Mouse (Mus musculus) stomach, embryonic 15.5 days (tissue): ENCODE results near the gene Mapk8ip1. TPM values are rescaled to one million over a fixed set of nuclear protein-coding genes. Genes with fewer than 3 reads are reported as not detected.

ENCODE experiments used
- ATAC-seq: fragments of 200-750 bp; cut with Nextera tagmentation; 2 replicates; pipeline ENCODE4 v1.8.0; 2017; ENCODE audit warnings: low read depth, moderate number of reproducible peaks, moderate TSS enrichment; ENCODE audit not compliant: insufficient read depth, low FRiP score
- H3K27ac ChIP-seq: fragments of 300-500 bp; sonication (generic); 2 replicates; pipeline ENCODE4 v1.5.1; 2015; ENCODE audit warnings: mild to moderate bottlenecking, inconsistent platforms
- H3K27me3 ChIP-seq: fragments of 300-500 bp; sonication (generic); replicated peaks from 2 replicates; pipeline ENCODE4 v1.6.1; 2015; ENCODE audit warnings: inconsistent platforms
- H3K36me3 ChIP-seq: fragments of 300-500 bp; sonication (generic); 2 replicates; pipeline ENCODE4 v1.6.1; 2015; ENCODE audit warnings: inconsistent platforms
- H3K4me1 ChIP-seq: fragments of 300-500 bp; sonication (generic); 2 replicates; pipeline ENCODE4 v1.6.1; 2015; ENCODE audit warnings: inconsistent platforms
- H3K4me2 ChIP-seq: fragments of 300-500 bp; sonication (generic); 2 replicates; pipeline ENCODE4 v1.6.1; 2015; ENCODE audit warnings: mild to moderate bottlenecking, inconsistent platforms
- H3K4me3 ChIP-seq: fragments of 300-500 bp; sonication (generic); replicated peaks from 2 replicates; pipeline ENCODE4 v1.5.1; 2015; ENCODE audit warnings: inconsistent platforms
- H3K9ac ChIP-seq: fragments of 300-500 bp; sonication (generic); 2 replicates; pipeline ENCODE4 v1.6.1; 2015; ENCODE audit warnings: inconsistent platforms
- H3K9me3 ChIP-seq: fragments of 300-500 bp; sonication (generic); 2 replicates; pipeline ENCODE4 v1.6.1; 2016; ENCODE audit warnings: inconsistent platforms
- WGBS: fragments of 180-500 bp; shearing (Covaris S2); methylation state at CpG from one replicate; pipeline ENCODE4 v1.1.7; 2015; 5-methylcytosine and 5-hydroxymethylcytosine counted together
- polyA plus RNA-seq: library from polyadenylated mRNA; unstranded; fragments of >200 nt; fragmentation: Nextera tagmentation; extraction: Ambion mirVana; gene quantifications from 2 replicates; pipeline ENCODE4 v1.2.1, GENCODE M21; 2015

The Mapk8ip1 gene
- polyA plus RNA-seq, 1 experiment from 2014 or later: 23.4 TPM

DNA sequence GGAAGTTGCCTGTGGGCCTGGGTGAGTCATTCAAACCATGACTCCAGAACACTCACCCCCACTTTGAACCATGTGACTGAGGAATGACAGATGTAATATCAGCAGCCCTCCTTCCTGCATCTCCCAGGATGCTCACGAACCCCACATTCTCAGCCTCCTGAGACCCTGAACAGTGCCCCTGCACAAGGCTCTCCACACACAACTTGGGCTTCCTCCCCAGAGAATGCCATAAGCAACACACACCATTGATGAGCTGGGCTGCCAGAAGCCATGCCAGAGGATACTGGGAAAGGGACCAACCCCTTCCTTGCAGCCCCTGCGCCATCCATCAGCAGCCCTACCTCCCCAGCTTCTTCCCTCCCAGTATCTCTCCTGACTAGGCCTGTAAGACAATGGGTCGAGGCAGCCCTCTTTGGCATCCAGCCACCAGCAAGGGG, 13.0 kb downstream of the Mapk8ip1 start:
- H3K27me3 ChIP-seq: no peaks in the 10 kb centered on the region
- WGBS: 44% methylated on average over 3 of the region's 3 CpGs
- H3K9ac ChIP-seq: no peak overlapping the region; the same call in 1 of the 2 replicates
- H3K4me2 ChIP-seq: peak overlapping the region; percentile 65
- H3K4me3 ChIP-seq: peak overlapping the region; percentile 65
- H3K36me3 ChIP-seq: peaks cover 14% of the 10 kb centered on the region; the same call in 1 of the 2 replicates
- no peak for ATAC-seq
- no peak overlapping the region for H3K27ac ChIP-seq
- H3K4me1 ChIP-seq: peaks cover 50% of the 10 kb centered on the region
- no peaks in the 10 kb centered on the region for H3K9me3 ChIP-seq

DNA sequence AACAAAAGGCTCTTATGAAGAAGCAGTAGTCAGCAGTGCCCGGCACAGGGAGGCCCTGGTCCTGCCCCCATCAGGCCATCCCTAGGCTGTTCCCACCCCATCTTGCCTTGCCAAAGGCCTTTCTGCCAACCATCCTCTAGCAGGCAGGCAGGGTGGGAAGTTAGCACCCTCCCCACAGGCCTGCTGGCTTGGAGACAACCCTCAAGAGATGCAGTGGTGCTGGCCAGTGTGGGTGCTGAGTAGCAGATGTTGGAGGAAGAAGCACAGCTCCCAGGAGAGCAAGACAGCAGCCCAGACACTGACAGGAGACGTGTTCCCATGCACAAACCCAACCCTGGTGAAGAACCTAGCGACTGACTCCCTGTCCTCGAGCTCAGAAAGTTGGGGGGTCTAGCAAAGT, 13.4 kb downstream of the Mapk8ip1 start:
- Histone ChIP-seq H3K4me3 (no peak overlapping the region), H3K4me1 (peaks cover 45% of the 10 kb centered on the region), H3K27ac (no peak overlapping the region), H3K9ac (no peak overlapping the region), H3K9me3 (no peaks in the 10 kb centered on the region), H3K4me2 (peak overlapping the region; percentile 65; the same call in 1 of the 2 replicates), H3K27me3 (no peaks in the 10 kb centered on the region), H3K36me3 (peaks cover 14% of the 10 kb centered on the region; the same call in 1 of the 2 replicates)
- WGBS: 84% methylated on average over 4 of the region's 4 CpGs
- no peak for ATAC-seq

DNA sequence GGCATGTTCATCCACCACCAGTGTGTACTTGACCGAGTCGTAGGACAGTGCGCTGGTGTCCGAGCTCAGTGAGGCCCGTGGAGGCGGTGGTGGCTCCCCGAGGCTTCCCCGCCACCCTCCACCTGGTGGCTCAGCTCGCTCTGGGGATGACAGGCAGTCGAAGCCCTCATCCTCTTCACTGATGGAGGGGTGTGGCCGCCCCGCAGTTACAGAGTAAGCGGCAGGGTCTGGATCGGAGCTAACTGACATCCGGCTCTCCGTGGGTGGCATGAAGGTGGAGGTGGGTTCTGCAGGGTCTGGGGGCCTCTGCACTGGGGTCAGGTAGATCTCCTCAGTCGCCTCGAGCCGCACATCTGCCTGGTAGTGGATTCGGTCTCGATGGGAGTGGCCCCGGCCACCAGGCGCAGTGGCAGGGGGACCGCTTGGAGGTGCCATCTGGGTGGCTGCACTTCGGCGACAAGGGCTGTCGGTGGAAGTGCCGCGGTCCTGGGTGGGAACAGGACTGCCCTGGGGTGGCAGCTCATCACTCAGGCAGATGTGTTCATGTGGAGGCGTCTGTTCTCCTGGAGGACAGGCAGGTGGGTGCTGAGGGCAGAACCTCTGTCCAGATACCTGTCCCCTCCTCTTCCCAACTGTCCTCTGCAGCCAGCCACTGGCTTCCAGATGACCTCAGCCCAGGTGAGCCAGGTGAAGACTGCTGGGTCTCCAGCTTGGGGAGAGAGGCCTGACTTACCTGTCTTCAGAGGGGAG, 14.1 kb downstream of the Mapk8ip1 start:
- no peak overlapping the region for H3K4me3 ChIP-seq
- no peaks in the 10 kb centered on the region for H3K9me3 ChIP-seq
- WGBS: 90% methylated on average over 30 of the region's 30 CpGs
- peaks cover 16% of the 10 kb centered on the region; the same call in 1 of the 2 replicates for H3K36me3 ChIP-seq
- H3K4me1 ChIP-seq: peaks cover 39% of the 10 kb centered on the region
- H3K4me2 ChIP-seq: no peak overlapping the region
- no peak for ATAC-seq
- H3K27me3 ChIP-seq: no peaks in the 10 kb centered on the region
- H3K9ac ChIP-seq: no peak overlapping the region
- no peak overlapping the region for H3K27ac ChIP-seq

DNA sequence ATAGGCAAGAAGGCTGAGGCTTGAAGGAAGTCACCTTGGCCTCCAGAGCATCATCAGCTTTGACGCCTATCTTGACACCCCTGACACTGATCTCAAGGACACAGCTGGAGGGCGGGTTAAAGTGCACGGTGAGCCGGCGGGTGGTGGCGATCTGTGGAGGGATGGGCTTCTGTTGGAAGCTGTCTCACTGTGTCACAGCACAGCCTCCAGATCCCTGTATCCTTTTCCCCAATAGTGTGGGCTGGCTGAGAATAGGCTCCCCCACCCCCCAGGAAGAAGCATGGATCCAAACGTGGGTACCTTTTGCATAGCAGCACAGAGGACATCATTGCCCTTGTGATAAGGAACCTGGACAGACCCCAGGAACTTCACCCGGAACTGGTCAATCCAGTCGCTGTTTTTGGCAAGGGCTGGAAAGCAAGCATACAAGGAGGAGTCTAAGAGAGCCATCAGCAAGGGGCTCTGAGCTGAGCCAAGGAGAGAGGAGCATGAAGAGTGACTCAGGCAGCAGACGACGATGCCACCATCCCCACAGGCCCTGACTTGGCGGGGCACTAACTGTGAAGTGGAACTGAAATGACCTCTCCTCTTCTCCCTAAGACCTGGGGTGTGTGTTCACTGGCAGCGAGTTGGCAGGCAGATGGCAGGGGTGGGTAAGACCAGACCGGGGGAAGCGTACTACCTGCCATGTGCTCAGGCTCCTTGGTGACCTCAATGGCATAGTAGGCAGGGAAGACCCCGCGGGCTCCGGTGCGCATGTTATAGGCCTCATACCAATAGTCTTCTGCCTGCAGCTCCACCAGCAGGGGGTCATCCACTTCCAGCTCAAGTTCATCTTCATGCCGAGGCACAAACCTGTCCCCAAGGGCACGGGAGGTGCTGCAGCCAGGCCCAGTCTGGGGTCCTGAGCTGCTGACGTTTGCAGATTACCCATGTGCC, 15.7 kb downstream of the Mapk8ip1 start:
- Histone ChIP-seq H3K4me3 (no peak overlapping the region), H3K36me3 (peaks cover 21% of the 10 kb centered on the region; the same call in 1 of the 2 replicates), H3K9ac (no peak overlapping the region), H3K9me3 (no peaks in the 10 kb centered on the region), H3K4me2 (no peak overlapping the region), H3K4me1 (peaks cover 30% of the 10 kb centered on the region), H3K27me3 (no peaks in the 10 kb centered on the region), H3K27ac (no peak overlapping the region)
- WGBS: 79% methylated on average over 22 of the region's 22 CpGs
- ATAC-seq: no peak

DNA sequence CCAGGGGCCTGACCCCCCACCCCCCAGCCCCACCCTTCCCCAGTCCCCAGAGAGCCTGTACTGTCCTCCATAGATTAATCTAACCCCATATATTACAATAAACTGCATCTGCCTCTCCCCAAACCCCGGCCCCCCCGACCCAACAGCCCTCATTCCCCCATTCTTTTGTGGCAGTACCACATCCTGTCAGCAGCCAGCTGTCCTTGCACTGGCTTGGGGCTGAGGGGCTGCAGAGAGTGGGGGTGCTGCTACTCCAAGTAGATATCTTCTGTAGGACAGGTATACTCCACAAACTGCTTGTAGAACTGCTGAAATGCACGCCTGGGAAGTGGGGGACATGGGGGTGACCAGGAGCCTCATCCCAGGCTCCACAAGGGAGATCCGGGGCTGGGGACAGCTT, 17.0 kb downstream of the Mapk8ip1 start:
- peaks cover 28% of the 10 kb centered on the region; the same call in 1 of the 2 replicates for H3K36me3 ChIP-seq
- WGBS: 78% methylated on average over 4 of the region's 4 CpGs
- no peaks in the 10 kb centered on the region for H3K27me3 ChIP-seq
- no peak overlapping the region for H3K4me3 ChIP-seq
- no peak for ATAC-seq
- no peaks in the 10 kb centered on the region for H3K9me3 ChIP-seq
- no peak overlapping the region for H3K9ac ChIP-seq
- no peak overlapping the region for H3K4me2 ChIP-seq
- peaks cover 22% of the 10 kb centered on the region for H3K4me1 ChIP-seq
- H3K27ac ChIP-seq: no peak overlapping the region

DNA sequence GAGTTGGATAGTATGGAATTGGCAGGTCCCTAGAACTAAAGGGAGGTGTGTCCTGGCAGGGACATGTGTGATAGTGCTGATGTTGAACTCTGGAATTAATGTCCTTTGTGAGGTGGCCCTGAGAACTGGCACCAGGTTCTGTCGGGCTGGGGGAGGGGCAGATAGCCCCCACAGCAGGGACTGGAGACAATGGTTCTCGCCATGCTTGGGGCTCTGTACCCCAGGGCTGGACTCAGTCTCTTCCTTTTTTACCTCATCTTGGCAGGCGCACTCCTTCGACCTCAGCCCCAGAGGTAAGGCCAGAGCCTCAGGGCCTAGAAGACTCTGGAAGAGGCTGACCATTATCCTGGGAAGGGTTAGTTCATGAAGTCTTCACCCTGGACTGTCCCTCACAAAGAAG, 18.3 kb downstream of the Mapk8ip1 start:
- 90% methylated on average over 4 of the region's 4 CpGs for WGBS
- H3K4me2 ChIP-seq: no peak overlapping the region
- peaks cover 39% of the 10 kb centered on the region for H3K36me3 ChIP-seq
- no peak overlapping the region for H3K27ac ChIP-seq
- H3K4me3 ChIP-seq: no peak overlapping the region
- H3K9me3 ChIP-seq: no peaks in the 10 kb centered on the region
- peaks cover 12% of the 10 kb centered on the region; the same call in 1 of the 2 replicates for H3K4me1 ChIP-seq
- no peak overlapping the region for H3K9ac ChIP-seq
- H3K27me3 ChIP-seq: no peaks in the 10 kb centered on the region
- ATAC-seq: no peak

DNA sequence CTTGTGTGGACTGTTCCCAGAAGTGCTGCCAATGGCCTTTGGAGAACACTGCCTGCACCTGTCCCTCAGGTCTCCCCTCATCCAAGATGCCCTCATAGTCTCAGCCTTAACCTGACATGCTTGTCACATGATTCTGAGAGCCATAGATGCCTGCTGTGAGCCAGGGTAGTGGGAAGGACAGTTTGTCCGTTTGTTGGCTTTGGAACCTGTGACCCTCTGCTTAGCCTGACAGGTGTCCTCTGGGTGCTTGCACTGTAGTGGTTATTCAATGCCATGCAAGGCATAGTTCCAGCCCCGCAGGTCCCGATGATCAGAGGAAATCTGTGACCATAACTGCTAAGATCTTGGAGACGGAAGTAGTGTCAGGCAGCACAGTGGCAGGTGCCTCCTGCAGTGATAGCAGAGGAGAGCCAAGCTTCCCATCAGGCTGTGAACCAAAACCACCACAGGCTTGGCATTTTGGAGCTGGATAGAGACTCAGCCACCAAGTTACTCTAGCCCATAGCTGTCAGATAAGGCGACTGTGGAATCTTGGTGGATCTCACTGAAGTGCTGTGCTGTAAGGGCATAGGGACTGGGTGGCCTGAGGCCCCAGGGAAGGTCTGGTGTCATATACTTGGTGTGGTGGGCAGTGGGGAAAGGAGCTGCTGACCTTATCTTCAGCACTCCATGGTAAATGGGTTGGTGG, 19.0 kb downstream of the Mapk8ip1 start, which contains the start of gene 1700029I15Rik:
Gene 1700029I15Rik, plus strand, starts transcription at position 638 of the 688 bp plus-strand sequence.
- Histone ChIP-seq H3K27ac (no peak within 1 kb of the TSS), H3K4me2 (no peak within 1 kb of the TSS), H3K27me3 (no peaks in the 10 kb centered on the region), H3K4me3 (no peak within 1 kb of the TSS), H3K4me1 (peaks cover 9% of the 10 kb centered on the region; the same call in 1 of the 2 replicates), H3K36me3 (peaks cover 39% of the 10 kb centered on the region), H3K9me3 (no peaks in the 10 kb centered on the region), H3K9ac (no peak within 1 kb of the TSS)
- 85% methylated on average over 5 of the region's 5 CpGs for WGBS
- ATAC-seq: no peak

DNA sequence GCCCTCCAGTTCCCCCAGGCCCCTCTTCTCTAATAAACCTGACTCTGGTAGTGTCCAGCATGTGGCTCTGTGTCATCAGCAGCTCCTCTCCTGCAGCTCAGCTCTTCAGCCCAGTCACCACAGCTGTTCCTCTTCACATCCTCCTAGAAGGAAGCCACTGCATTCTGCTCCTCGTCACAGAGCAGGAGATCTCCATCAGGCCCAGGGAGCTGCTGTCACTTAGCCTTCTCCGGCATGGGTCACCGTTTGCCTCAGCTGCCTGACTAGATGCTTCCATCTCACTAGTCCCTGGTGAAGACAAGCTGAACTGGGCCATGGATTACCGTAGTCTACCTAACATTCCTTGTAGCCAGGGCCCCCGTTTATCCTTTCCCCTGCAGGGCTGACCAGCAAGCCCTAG, 19.9 kb downstream of the Mapk8ip1 start:
- Histone ChIP-seq H3K9me3 (no peaks in the 10 kb centered on the region), H3K36me3 (peaks cover 35% of the 10 kb centered on the region), H3K27me3 (no peaks in the 10 kb centered on the region), H3K4me3 (no peak overlapping the region), H3K4me1 (peaks cover 11% of the 10 kb centered on the region), H3K27ac (no peak overlapping the region), H3K9ac (no peak overlapping the region), H3K4me2 (no peak overlapping the region)
- no peak for ATAC-seq
- WGBS: 68% methylated on average over 5 of the region's 5 CpGs

DNA sequence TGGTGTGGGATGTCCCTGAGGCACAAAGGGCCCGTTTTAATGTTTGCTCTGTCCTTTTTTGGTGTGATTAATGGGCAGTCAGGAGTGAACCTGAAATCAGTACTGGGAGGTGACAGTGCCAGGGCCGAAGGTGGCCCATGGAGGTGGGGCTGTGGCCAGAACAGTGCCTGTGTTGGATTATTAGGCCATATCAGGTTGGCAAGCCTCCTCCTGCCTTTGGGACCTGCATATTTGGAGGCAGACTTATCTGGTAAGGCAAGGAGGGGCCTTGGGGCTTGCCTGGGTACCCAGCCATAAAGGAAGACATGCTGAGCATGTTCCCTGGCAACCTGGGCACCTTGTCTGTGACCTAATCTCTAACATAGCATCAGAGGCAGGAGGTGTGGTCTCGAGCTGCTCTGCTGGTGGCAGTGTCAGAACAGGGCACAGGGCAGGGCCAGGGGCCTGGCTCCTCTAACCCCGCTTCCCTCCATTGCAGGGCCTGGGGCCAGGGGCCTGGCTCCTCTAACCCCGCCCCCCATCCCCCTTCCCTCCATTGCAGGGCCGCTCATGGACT, 20.5 kb downstream of the Mapk8ip1 start:
- 61% methylated on average over 6 of the region's 6 CpGs for WGBS
- Histone ChIP-seq H3K27me3 (no peaks in the 10 kb centered on the region), H3K27ac (no peak overlapping the region), H3K9ac (no peak overlapping the region), H3K4me2 (no peak overlapping the region), H3K9me3 (no peaks in the 10 kb centered on the region), H3K36me3 (peaks cover 34% of the 10 kb centered on the region), H3K4me1 (peaks cover 17% of the 10 kb centered on the region), H3K4me3 (no peak overlapping the region)
- ATAC-seq: no peak

DNA sequence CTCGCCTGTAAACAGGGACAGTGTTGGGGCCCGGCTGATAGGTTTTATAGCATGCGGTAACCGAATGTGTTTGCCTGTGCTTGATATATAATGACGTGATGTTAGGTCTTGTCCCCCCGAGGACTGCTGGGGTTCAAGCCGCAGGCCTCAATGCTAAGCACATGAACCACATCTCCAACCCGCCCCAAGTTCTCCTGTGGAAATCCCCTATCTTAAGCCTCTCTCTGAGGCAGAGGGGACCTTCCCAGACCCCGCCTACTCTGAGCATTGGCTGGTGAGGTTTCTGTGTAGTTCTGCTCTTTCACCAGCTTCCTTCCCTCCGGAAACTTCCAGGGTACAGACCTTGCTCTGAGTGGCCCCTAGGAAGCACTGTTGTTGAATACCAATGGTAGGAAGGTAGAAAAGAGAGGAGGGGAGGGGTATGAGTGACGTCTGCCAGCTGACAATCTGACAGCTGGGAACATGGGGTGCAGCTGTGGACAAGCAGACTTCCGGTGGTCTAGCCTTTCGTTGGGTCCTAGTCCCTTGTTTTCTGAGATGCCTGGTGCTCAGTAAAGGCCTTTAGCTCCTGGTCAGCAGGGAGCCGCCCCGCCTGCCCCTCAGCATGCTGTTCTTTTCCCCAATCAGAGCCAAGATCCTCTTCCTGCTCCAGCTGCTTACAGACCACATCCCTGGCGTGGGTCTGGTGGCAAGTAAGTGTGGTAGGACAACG, 21.1 kb downstream of the Mapk8ip1 start:
- Histone ChIP-seq H3K27me3 (no peaks in the 10 kb centered on the region), H3K36me3 (peaks cover 32% of the 10 kb centered on the region), H3K4me2 (no peak overlapping the region), H3K9ac (no peak overlapping the region), H3K4me3 (no peak overlapping the region), H3K27ac (no peak overlapping the region), H3K9me3 (no peaks in the 10 kb centered on the region), H3K4me1 (peaks cover 17% of the 10 kb centered on the region)
- WGBS: 78% methylated on average over 17 of the region's 17 CpGs
- ATAC-seq: no peak

DNA sequence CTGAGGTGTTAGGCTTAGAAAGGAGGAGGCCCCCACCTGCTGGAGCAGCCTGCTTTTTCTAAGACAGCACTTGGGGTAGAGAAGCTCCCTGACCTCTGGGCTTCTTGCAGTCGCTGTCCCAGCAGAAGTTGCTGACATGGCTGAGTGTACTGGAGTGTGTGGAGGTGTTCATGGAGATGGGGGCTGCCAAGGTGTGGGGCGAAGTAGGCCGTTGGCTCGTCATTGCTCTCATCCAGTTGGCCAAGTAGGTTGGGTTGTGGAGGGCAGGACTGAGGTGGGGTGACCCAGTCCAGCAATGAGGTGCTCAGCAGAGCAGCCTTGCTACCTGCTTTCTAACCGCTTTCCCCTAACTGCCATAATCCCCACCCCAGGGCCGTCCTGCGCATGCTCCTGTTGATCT, 23.7 kb downstream of the Mapk8ip1 start:
- Histone ChIP-seq H3K27me3 (no peaks in the 10 kb centered on the region), H3K4me3 (no peak overlapping the region), H3K4me1 (peaks cover 33% of the 10 kb centered on the region), H3K27ac (no peak overlapping the region), H3K4me2 (no peak overlapping the region), H3K9me3 (no peaks in the 10 kb centered on the region), H3K36me3 (peaks cover 25% of the 10 kb centered on the region), H3K9ac (no peak overlapping the region)
- no peak for ATAC-seq
- 90% methylated on average over 7 of the region's 7 CpGs for WGBS
